Mouse (Mus musculus): ENCODE results near the gene Abcb10.

- TF ChIP-seq CTCF (conservative IDR thresholded peaks at IDR 0.05; ENCODE audit: low read length) (no peak), POU5F1 (IDR thresholded peaks at IDR 0.05; ENCODE audit: borderline replicate concordance, low read length) (no peak), NANOG (IDR thresholded peaks at IDR 0.05; ENCODE audit: borderline replicate concordance, low read length) (no peak)
Observed at GRCm38 (mm10) chr8:123978166-123978838, 4.6 kb downstream of the Abcb10 start.
